Mouse (Mus musculus) olfactory bulb, adult 2 months (tissue): ENCODE data around the gene Secisbp2.

Source experiments
- CTCF ChIP-seq: fragments of 200-500 bp; IDR thresholded peaks from 2 replicates; pipeline ENCODE4 v1.5.1; 2012; ENCODE audit warnings: low read depth, mild to moderate bottlenecking, low read length, moderate library complexity; ENCODE audit not compliant: insufficient read depth
- POLR2A ChIP-seq: fragments of 200-500 bp; IDR thresholded peaks from 2 replicates; pipeline ENCODE4 v1.6.1; 2012; ENCODE audit warnings: mild to moderate bottlenecking, low read depth, low read length, moderate library complexity; ENCODE audit not compliant: insufficient read depth

GRCm38 (mm10) chr13:51617306-51617705, 34.2 kb upstream of the Secisbp2 start:
- TF ChIP-seq POLR2A: no peak
- TF ChIP-seq CTCF: no peak
